Comparison of ENCODE assay signal across 19 mouse cellular contexts in the genomic region with DNA sequence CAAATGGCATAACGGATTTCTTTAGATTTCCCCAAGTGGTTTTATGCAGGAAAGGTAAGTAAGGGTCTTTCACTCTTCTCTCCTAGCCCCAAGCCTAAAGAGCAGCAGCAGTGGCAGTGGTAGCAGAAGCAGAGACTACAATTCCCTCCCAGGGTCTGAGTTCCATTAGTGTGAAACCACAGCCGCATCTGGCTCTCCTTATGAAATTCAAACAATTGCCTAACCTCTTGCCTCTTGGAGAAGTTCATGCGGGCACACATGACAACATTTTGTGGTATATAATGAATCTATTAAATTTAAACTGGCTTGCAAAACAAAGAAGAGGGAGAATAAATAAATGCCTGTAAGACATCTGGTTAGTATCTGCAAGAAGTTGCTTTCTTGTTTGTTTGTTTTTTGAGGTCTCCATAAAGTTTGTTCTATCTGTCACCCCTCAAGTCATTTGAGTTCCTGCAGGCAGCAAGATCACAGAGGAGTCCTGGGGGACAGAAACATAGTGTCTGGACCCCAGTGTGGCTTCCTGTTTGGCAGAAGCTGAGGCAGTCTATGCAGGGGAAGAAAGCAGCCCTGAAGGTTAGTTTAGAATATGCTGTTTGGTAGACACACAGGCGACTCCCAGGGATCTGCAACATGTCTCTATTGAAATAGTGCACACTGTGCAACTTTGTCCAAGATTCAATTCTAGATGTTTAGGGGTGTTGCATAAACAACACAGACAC.
DNase-seq lines count a peak whose midpoint lies in the region; ATAC-seq and TF ChIP-seq lines count a peak whose summit lies in the region.
"Had no signal": no experiment of that assay in that cellular context is flagged by ENCODE, and none has a peak within 500 bp of the region (broad histone marks: within the 10 kb centered on the region; RNA-seq: fewer than 3 reads in every experiment).

No protein-coding gene starts in this region.

- no peak overlapping the region for H3K9ac ChIP-seq in lung, embryonic 16.5 days (ENCODE audit: low read length)
- H3K9ac ChIP-seq in embryonic facial prominence, embryonic 14.5 days (ENCODE audit: low read depth, low read length), result no peak overlapping the region
- H3K9ac ChIP-seq in limb, embryonic 14.5 days (ENCODE audit: low read depth, low read length, severe bottlenecking), result no peak overlapping the region
- H3K9ac ChIP-seq: limb, embryonic 15.5 days; liver, postnatal 0 days had no signal

- no peaks in the 10 kb centered on the region for H3K27me3 ChIP-seq in lung, embryonic 16.5 days (ENCODE audit: control insufficient read depth, insufficient read depth, low read depth, low read length)
- H3K27me3 ChIP-seq in embryonic facial prominence, embryonic 14.5 days (replicated peaks; ENCODE audit: control insufficient read depth, insufficient read depth, low read length), result no peaks in the 10 kb centered on the region
- H3K27me3 ChIP-seq in limb, embryonic 14.5 days (ENCODE audit: control insufficient read depth, insufficient read depth, low read length), result no peaks in the 10 kb centered on the region
- H3K27me3 ChIP-seq: limb, embryonic 15.5 days had no signal

- ATAC-seq in lung, embryonic 16.5 days (ENCODE audit: low read depth), result peak; percentile 94
- peak; percentile 50; the same call in 1 of the 2 replicates for ATAC-seq in embryonic facial prominence, embryonic 14.5 days (ENCODE audit: low read depth)
- no peak; the same call in 1 of the 2 replicates for ATAC-seq in limb, embryonic 14.5 days (ENCODE audit: low FRiP score, low read depth)
- ATAC-seq: liver, postnatal 0 days had no signal

- no peaks in the 10 kb centered on the region for H3K36me3 ChIP-seq in lung, embryonic 16.5 days (ENCODE audit: control insufficient read depth, insufficient read depth, low read length)
- H3K36me3 ChIP-seq in embryonic facial prominence, embryonic 14.5 days (ENCODE audit: control insufficient read depth, insufficient read depth, low read length), result no peaks in the 10 kb centered on the region
- no peaks in the 10 kb centered on the region for H3K36me3 ChIP-seq in limb, embryonic 14.5 days (ENCODE audit: control insufficient read depth, insufficient read depth, low read length)
- H3K36me3 ChIP-seq: forebrain, embryonic 10.5 days; limb, embryonic 15.5 days had no signal

- no peak for DNase-seq in lung, postnatal 4 days
- DNase-seq in embryo, embryonic 11 days, result peak; percentile 76
- peak; percentile 90 for DNase-seq in embryonic facial prominence, embryonic 14.5 days (ENCODE audit: low spot score)
- peak; percentile 74 for DNase-seq in limb, embryonic 14.5 days (ENCODE audit: low spot score)
- no peak for DNase-seq in right cerebral cortex, postnatal 36 days (ENCODE audit: low spot score in 2 of 2)
- DNase-seq in cerebellum, postnatal 14 days, result no peak
- no peak for DNase-seq in heart, postnatal 4 days
- DNase-seq: cerebellum, postnatal 36 days; gastrocnemius, postnatal 36 days; kidney, postnatal 36 days; layer of hippocampus, postnatal 36 days; liver, postnatal 0 days; right cerebral cortex, adult 18-20 months; thymus, postnatal 4 days had no signal

- H3K27ac ChIP-seq in lung, embryonic 16.5 days (ENCODE audit: low read length), result peak overlapping the region; percentile 47
- H3K27ac ChIP-seq in embryonic facial prominence, embryonic 14.5 days (replicated peaks; ENCODE audit: low read depth, low read length), result peak overlapping the region; percentile 50; the same call in 1 of the 2 replicates
- H3K27ac ChIP-seq in limb, embryonic 14.5 days (replicated peaks; ENCODE audit: low read depth, low read length), result no peak overlapping the region
- H3K27ac ChIP-seq: forebrain, embryonic 10.5 days; limb, embryonic 15.5 days had no signal

- no peaks in the 10 kb centered on the region for H3K4me1 ChIP-seq in lung, embryonic 16.5 days (replicated peaks; ENCODE audit: control insufficient read depth, insufficient read depth, low read length)
- no peaks in the 10 kb centered on the region; the same call in 1 of the 2 replicates for H3K4me1 ChIP-seq in embryonic facial prominence, embryonic 14.5 days (ENCODE audit: control insufficient read depth, insufficient read depth, low read length)
- peaks cover 13% of the 10 kb centered on the region for H3K4me1 ChIP-seq in limb, embryonic 14.5 days (ENCODE audit: control insufficient read depth, insufficient read depth, low read length)
- H3K4me1 ChIP-seq: forebrain, embryonic 10.5 days; limb, embryonic 15.5 days had no signal

- WGBS in lung, embryonic 16.5 days, result 29% methylated on average over 4 of the region's 4 CpGs
- WGBS in embryonic facial prominence, embryonic 14.5 days, result 21% methylated on average over 4 of the region's 4 CpGs
- WGBS in limb, embryonic 14.5 days, result 15% methylated on average over 4 of the region's 4 CpGs

- H3K4me2 ChIP-seq in lung, embryonic 16.5 days (ENCODE audit: low read depth, low read length), result no peak overlapping the region
- H3K4me2 ChIP-seq in embryonic facial prominence, embryonic 14.5 days (ENCODE audit: low read depth, low read length), result no peak overlapping the region
- no peak overlapping the region for H3K4me2 ChIP-seq in limb, embryonic 14.5 days (replicated peaks; ENCODE audit: low read depth, low read length, severe bottlenecking)
- H3K4me2 ChIP-seq: heart, embryonic 11.5 days; limb, embryonic 15.5 days; midbrain, embryonic 11.5 days had no signal

- TF ChIP-seq POLR2A in limb, embryonic 14.5 days (IDR thresholded peaks at IDR 0.05; ENCODE audit: borderline replicate concordance, extremely low read depth, insufficient read depth, insufficient read length), result no peak

- no peak overlapping the region for H3K4me3 ChIP-seq in lung, embryonic 16.5 days (ENCODE audit: low read length)
- H3K4me3 ChIP-seq in embryonic facial prominence, embryonic 14.5 days (ENCODE audit: low read depth, low read length), result no peak overlapping the region
- H3K4me3 ChIP-seq in limb, embryonic 14.5 days (replicated peaks; ENCODE audit: low read length), result no peak overlapping the region
- H3K4me3 ChIP-seq: forebrain, embryonic 10.5 days; limb, embryonic 15.5 days had no signal

- no peaks in the 10 kb centered on the region for H3K9me3 ChIP-seq in lung, embryonic 16.5 days (ENCODE audit: control insufficient read depth, low read length)
- no peaks in the 10 kb centered on the region for H3K9me3 ChIP-seq in embryonic facial prominence, embryonic 14.5 days (ENCODE audit: control insufficient read depth, low read length)
- H3K9me3 ChIP-seq in limb, embryonic 14.5 days (ENCODE audit: control insufficient read depth, low read length), result no peaks in the 10 kb centered on the region
- H3K9me3 ChIP-seq: forebrain, embryonic 10.5 days; limb, embryonic 15.5 days had no signal

Comparison
In these comparisons a context has a peak if more than half of its experiments do, and no peak if none do; other contexts are left out.
1. DNase-seq: peak in embryo, embryonic 11 days (single experiment), embryonic facial prominence, embryonic 14.5 days (single experiment) and limb, embryonic 14.5 days (single experiment); none in lung, postnatal 4 days (0 of 2), right cerebral cortex, postnatal 36 days (0 of 2), cerebellum, postnatal 14 days (0 of 2) and heart, postnatal 4 days (single experiment).